Mouse (Mus musculus): ENCODE measurements around the gene Hscb. TPM values are rescaled to one million over a fixed set of nuclear protein-coding genes. Genes with fewer than 3 reads are reported as not detected.

Gene Hscb
- total and polyA plus RNA-seq, 3 experiments: 29.0 to 29.4 TPM; not detected in 1

GRCm38 (mm10) chr5:110809667-110810325 is 29.8 kb downstream of the Hscb start, which contains the start of gene Ulk1 (continued):
- TF ChIP-seq USF1 (IDR thresholded peaks at IDR 0.05; ENCODE audit: low read depth, low read length) (peak; percentile 38; the same call in 1 of the 2 replicates), ZMIZ1 (IDR thresholded peaks at IDR 0.05; ENCODE audit: low read depth, low read length) (peak; percentile 94), GATA1 (IDR thresholded peaks at IDR 0.05; ENCODE audit: low read depth, low read length) (no peak), MEF2A (IDR thresholded peaks at IDR 0.05; ENCODE audit: extremely low read depth, insufficient replicate concordance, low read depth, low read length, poor library complexity, severe bottlenecking) (no peak), UBTF (IDR thresholded peaks at IDR 0.05; ENCODE audit: borderline replicate concordance, insufficient read depth, low read depth, low read length) (no peak), ZC3H11A (IDR thresholded peaks at IDR 0.05; ENCODE audit: low read depth, low read length) (no peak), POLR2AphosphoS2 (IDR thresholded peaks at IDR 0.05; ENCODE audit: low read length) (peak; percentile 90), CHD1 (IDR thresholded peaks at IDR 0.05; ENCODE audit: low read depth, low read length) (no peak), CHD2 (IDR thresholded peaks at IDR 0.05; ENCODE audit: low read length) (no peak), SIN3A (IDR thresholded peaks at IDR 0.05; ENCODE audit: low read length) (peak; percentile 77), MYC (IDR thresholded peaks at IDR 0.05; ENCODE audit: low read depth, low read length) (no peak), ELF1 (IDR thresholded peaks at IDR 0.05; ENCODE audit: low read depth, low read length) (no peak), MYB (IDR thresholded peaks at IDR 0.05; ENCODE audit: low read depth, low read length) (no peak), MAZ (IDR thresholded peaks at IDR 0.05; ENCODE audit: low read depth, low read length) (no peak), ZNF384 (IDR thresholded peaks at IDR 0.05; ENCODE audit: low read depth, low read length) (no peak), HCFC1 (IDR thresholded peaks at IDR 0.05; ENCODE audit: low read depth, low read length) (peak; percentile 73; the same call in 1 of the 2 replicates)

DNA sequence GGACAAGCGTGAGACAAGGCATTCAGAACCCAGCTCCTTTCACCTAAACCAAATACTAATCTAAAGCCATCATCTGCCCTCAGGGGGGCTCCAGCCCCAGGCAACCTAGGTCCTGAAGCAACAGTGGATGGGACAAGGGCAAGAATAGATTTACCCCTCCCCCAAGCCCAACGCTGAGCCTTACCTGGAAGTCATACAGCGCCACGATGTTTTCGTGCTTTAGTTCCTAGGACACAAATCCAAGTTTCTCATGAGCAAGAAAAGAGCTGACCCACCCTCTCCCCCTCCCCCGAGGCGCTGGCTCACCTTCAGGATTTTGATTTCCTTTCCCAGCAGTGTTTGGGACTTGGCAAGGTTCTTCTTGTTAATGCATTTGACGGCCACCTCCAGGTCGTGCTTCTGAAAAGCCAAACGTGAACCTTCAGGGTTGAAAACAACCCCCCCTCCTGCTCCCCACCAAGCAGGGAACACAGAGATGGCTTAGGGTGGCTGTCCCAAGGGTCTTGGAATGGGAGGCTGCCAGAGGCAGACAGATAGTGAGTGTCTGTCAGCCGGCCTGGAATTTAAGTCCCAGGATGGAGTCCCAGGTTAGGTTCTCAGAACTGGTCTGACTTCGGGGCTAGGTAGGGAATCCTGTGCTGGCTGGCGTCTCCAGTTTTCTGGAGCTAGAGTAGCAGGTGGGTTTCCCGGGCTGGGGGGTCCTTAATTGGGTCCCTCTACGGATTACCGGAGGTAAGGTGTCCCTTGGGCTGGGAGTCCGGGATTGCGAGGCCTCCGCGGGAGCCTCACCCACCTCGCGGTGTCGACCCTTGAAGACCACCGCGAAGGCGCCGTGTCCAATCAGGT is 30.5 kb downstream of the Hscb start:
- no peaks in the 10 kb centered on the region for H3K9me3 ChIP-seq (replicated peaks; ENCODE audit: insufficient read depth, low read length)
- H3K79me2 ChIP-seq (ENCODE audit: control insufficient read depth, insufficient read depth, low read length, poor library complexity): peaks cover 8% of the 10 kb centered on the region
- no peaks in the 10 kb centered on the region for H3K27me3 ChIP-seq (ENCODE audit: control insufficient read depth in 1 of 2, insufficient read depth in 2 of 2, low read length in 2 of 2)
- H3K27ac ChIP-seq (ENCODE audit: control insufficient read depth, low read depth, low read length): no peak overlapping the region
- peak overlapping the region; percentile 87 to 94 for H3K4me3 ChIP-seq (ENCODE audit: control insufficient read depth in 1 of 2, insufficient read depth in 1 of 2, low read depth in 2 of 2, low read length in 2 of 2)
- TF ChIP-seq CHD1 (IDR thresholded peaks at IDR 0.05; ENCODE audit: low read depth, low read length) (0 out of 2 replicates have a peak, but pooled peaks have one; percentile 47), ZKSCAN1 (IDR thresholded peaks at IDR 0.05; ENCODE audit: low read depth, low read length) (no peak), MYC (IDR thresholded peaks at IDR 0.05; ENCODE audit: low read depth, low read length) (no peak), UBTF (IDR thresholded peaks at IDR 0.05; ENCODE audit: borderline replicate concordance, insufficient read depth, low read depth, low read length) (no peak)
- peaks cover 7 to 22% of the 10 kb centered on the region in 2 experiments; a peak in 3 of 4 replicates for H3K4me1 ChIP-seq (ENCODE audit: control insufficient read depth in 1 of 2, insufficient read depth in 2 of 2, low read length in 2 of 2)
- H3K9ac ChIP-seq (ENCODE audit: control insufficient read depth, low read depth, low read length, poor library complexity, severe bottlenecking): peak overlapping the region; percentile 82
- peaks cover 0 to 16% of the 10 kb centered on the region in 2 experiments; a peak in 2 of 4 replicates for H3K36me3 ChIP-seq (ENCODE audit: control insufficient read depth in 1 of 2, insufficient read depth in 2 of 2, low read length in 2 of 2)
- DNase-seq (ENCODE audit: low read depth, low spot score): peak; percentile 50

Data from MEL (cell line).